Mouse (Mus musculus) forebrain, embryonic 14.5 days (tissue): ENCODE measurements around the gene Fxn. TPM values are rescaled to one million over a fixed set of nuclear protein-coding genes. Genes with fewer than 3 reads are reported as not detected.
A peak's percentile ranks its signal among the peaks of the same experiment; 100 is the strongest.
"Not testable (repeated sequence)": the region's sequence is repeated elsewhere in the genome, so short reads cannot be mapped to it uniquely, and the experiment has no call there.

Source experiments
- ATAC-seq: fragments of 200-750 bp; cut with Nextera tagmentation; 2 replicates; pipeline ENCODE4 v1.8.0; 2017; ENCODE audit warnings: mild to moderate bottlenecking, moderate library complexity
- DNase-seq: peaks from one replicate; pipeline ENCODE4 v3.0.0-alpha.2; 2015; ENCODE audit warnings: low spot score
- H3K27ac ChIP-seq: fragments of 300-500 bp; sonication (generic); 2 replicates; pipeline ENCODE4 v1.5.1; 2014; ENCODE audit warnings: low read depth, mild to moderate bottlenecking, control low read depth, low read length, moderate library complexity
- H3K27me3 ChIP-seq: fragments of 300-500 bp; sonication (generic); replicated peaks from 2 replicates; pipeline ENCODE4 v1.6.1; 2014; ENCODE audit warnings: low read length, control low read depth, mixed read lengths; ENCODE audit not compliant: control insufficient read depth, insufficient read depth
- H3K36me3 ChIP-seq: fragments of 300-500 bp; sonication (generic); 2 replicates; pipeline ENCODE4 v1.6.1; 2014; ENCODE audit warnings: low read length, control low read depth; ENCODE audit not compliant: control insufficient read depth, insufficient read depth
- H3K4me1 ChIP-seq: fragments of 300-500 bp; sonication (generic); 2 replicates; pipeline ENCODE4 v1.6.1; 2014; ENCODE audit warnings: antibody characterized with exemption, low read length, control low read depth; ENCODE audit not compliant: control insufficient read depth, insufficient read depth
- H3K4me2 ChIP-seq: fragments of 300-500 bp; sonication (generic); 2 replicates; pipeline ENCODE4 v1.6.1; 2014; ENCODE audit warnings: mild to moderate bottlenecking, control low read depth, low read length
- H3K4me3 ChIP-seq: fragments of 300-500 bp; sonication (generic); 2 replicates; pipeline ENCODE4 v1.5.1; 2014; ENCODE audit warnings: low read depth, low read length, control low read depth
- H3K9ac ChIP-seq: fragments of 300-500 bp; sonication (generic); 2 replicates; pipeline ENCODE4 v1.6.1; 2014; ENCODE audit warnings: mild to moderate bottlenecking, low read length, control low read depth, moderate library complexity
- H3K9me3 ChIP-seq: fragments of 300-500 bp; sonication (generic); replicated peaks from 2 replicates; pipeline ENCODE4 v1.6.1; 2016; ENCODE audit warnings: low read length, control low read depth, mixed read lengths; ENCODE audit not compliant: control insufficient read depth
- WGBS: fragments of 180-500 bp; shearing (Covaris S2); extraction: QIAGEN DNeasy Blood & Tissue Kit; methylation state at CpG from one replicate; pipeline ENCODE4 v1.1.7; 2014; 5-methylcytosine and 5-hydroxymethylcytosine counted together
- polyA plus RNA-seq: library from polyadenylated mRNA; unstranded; fragments of >200 nt; fragmentation: Nextera tagmentation; extraction: Ambion mirVana; gene quantifications from 2 replicates; pipeline ENCODE4 v1.2.1, GENCODE M21; 2014

Gene Fxn
- polyA plus RNA-seq, 1 experiment from 2014 or later = 47.9 TPM

GRCm38 (mm10) chr19:24241271-24241670 lies 39.1 kb downstream of the Fxn start:
- Histone ChIP-seq H3K4me1 (no peaks in the 10 kb centered on the region), H3K27me3 (no peaks in the 10 kb centered on the region), H3K27ac (no peak overlapping the region), H3K9ac (no peak overlapping the region), H3K9me3 (no peaks in the 10 kb centered on the region), H3K4me3 (no peak overlapping the region), H3K4me2 (no peak overlapping the region), H3K36me3 (no peaks in the 10 kb centered on the region)
- WGBS = 88% methylated on average over 8 of the region's 8 CpGs
- no peak for ATAC-seq
- no peak for DNase-seq

- 84% methylated on average over 4 of the region's 4 CpGs for WGBS
These were observed 42.4 kb downstream of the Fxn start for GRCm38 (mm10) chr19:24238011-24238410.

GRCm38 (mm10) chr19:24232356-24232755 lies 48.0 kb downstream of the Fxn start:
- H3K27me3 ChIP-seq, H3K4me3 ChIP-seq, ATAC-seq, H3K9me3 ChIP-seq, H3K27ac ChIP-seq, DNase-seq, H3K9ac ChIP-seq, H3K4me2 ChIP-seq, H3K36me3 ChIP-seq, H3K4me1 ChIP-seq: not testable (repeated sequence)
- WGBS = 94% methylated on average over 1 of the region's 1 CpGs

More at GRCm38 (mm10) chr19:24238011-24238410, 42.4 kb downstream of the Fxn start:
- Histone ChIP-seq H3K9me3 (no peaks in the 10 kb centered on the region), H3K4me2 (no peak overlapping the region), H3K27ac (no peak overlapping the region), H3K9ac (no peak overlapping the region), H3K4me1 (no peaks in the 10 kb centered on the region), H3K27me3 (no peaks in the 10 kb centered on the region), H3K36me3 (no peaks in the 10 kb centered on the region), H3K4me3 (no peak overlapping the region)
- ATAC-seq = no peak
- no peak for DNase-seq

- H3K27me3 ChIP-seq = peaks cover 10% of the 10 kb centered on the region; the same call in 1 of the 2 replicates
- ATAC-seq (no peak), DNase-seq (peak; percentile 28)
- H3K36me3 ChIP-seq = no peaks in the 10 kb centered on the region
- peak overlapping the region; percentile 37 for H3K4me3 ChIP-seq
- peak overlapping the region; percentile 72 for H3K4me2 ChIP-seq
- WGBS = 1% methylated on average over 17 of the region's 17 CpGs
- H3K9ac ChIP-seq = no peak overlapping the region
- H3K4me1 ChIP-seq = peaks cover 11% of the 10 kb centered on the region; the same call in 1 of the 2 replicates
- no peak overlapping the region for H3K27ac ChIP-seq
- H3K9me3 ChIP-seq = no peaks in the 10 kb centered on the region
These were observed 55.1 kb downstream of the Fxn start for GRCm38 (mm10) chr19:24225305-24225696.

DNA sequence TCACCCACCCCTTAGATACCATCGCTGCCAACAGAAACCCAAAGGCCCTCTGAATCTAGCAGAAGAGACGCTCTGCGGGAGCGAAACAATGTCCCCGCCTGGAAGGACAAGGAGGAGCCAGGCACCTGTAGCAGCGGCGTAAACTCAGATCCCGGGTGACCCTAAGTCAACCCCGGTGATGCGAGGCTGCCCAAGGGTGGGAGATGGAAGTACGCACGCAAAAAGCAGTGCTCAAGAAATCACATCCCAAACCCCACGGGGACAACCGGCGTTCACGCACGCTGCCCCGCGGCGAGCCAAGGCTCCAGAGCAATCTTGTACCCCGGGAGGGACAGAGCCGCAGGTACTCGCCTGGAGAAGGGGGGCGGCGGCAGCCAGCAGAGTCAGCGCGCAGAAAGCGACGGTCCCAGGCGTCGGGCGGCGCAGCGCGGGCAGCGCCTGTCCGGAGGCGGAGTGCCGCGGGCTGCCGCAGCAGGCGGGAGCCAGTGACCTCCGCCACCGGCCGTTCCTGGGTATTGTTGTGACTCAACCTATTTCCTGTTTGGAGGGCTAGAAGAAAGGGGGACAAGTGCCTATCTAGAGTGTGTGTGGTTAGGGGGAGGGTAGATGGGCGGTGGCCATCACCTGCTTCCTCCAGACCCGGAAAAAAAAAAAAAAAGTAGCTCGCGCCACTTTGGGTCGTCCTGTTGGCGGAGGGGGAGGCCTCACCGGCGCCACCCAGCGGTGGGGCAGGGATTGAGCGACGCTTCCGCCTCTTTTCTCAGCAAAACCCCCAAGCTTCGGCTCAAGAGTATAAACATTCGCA lies 55.7 kb downstream of the Fxn start, which contains the start of gene Tjp2:
Gene Tjp2, minus strand, starts transcription at position 531 of the 805 bp plus-strand sequence.
- WGBS = under 1% methylated on average over 59 of the region's 59 CpGs
- ATAC-seq = peak; percentile 56
- peaks cover 11% of the 10 kb centered on the region; the same call in 1 of the 2 replicates for H3K4me1 ChIP-seq

GRCm38 (mm10) chr19:24223851-24224251 lies 56.6 kb downstream of the Fxn start:
- DNase-seq (peak; percentile 44), ATAC-seq (no peak)
- Histone ChIP-seq H3K4me3 (peak overlapping the region; percentile 37), H3K4me1 (peaks cover 11% of the 10 kb centered on the region; the same call in 1 of the 2 replicates), H3K4me2 (peak overlapping the region; percentile 72), H3K9ac (no peak overlapping the region), H3K27me3 (peaks cover 10% of the 10 kb centered on the region; the same call in 1 of the 2 replicates), H3K9me3 (no peaks in the 10 kb centered on the region), H3K36me3 (no peaks in the 10 kb centered on the region), H3K27ac (no peak overlapping the region)
- 19% methylated on average over 11 of the region's 11 CpGs for WGBS

More for the DNA sequence above, 55.7 kb downstream of the Fxn start, which contains the start of gene Tjp2:
- Histone ChIP-seq H3K36me3 (no peaks in the 10 kb centered on the region), H3K9me3 (no peaks in the 10 kb centered on the region), H3K27ac (no peak within 1 kb of the TSS), H3K27me3 (peaks cover 10% of the 10 kb centered on the region; the same call in 1 of the 2 replicates), H3K4me3 (peak within 1 kb of the TSS; percentile 37), H3K4me2 (peak within 1 kb of the TSS; percentile 72), H3K9ac (peak within 1 kb of the TSS; percentile 51)
- DNase-seq = peak; percentile 41

- DNase-seq (no peak), ATAC-seq (no peak)
- H3K9me3 ChIP-seq = no peaks in the 10 kb centered on the region
- H3K4me1 ChIP-seq = peaks cover 13% of the 10 kb centered on the region; the same call in 1 of the 2 replicates
- H3K4me2 ChIP-seq = no peak overlapping the region
- no peaks in the 10 kb centered on the region for H3K36me3 ChIP-seq
- H3K9ac ChIP-seq = no peak overlapping the region
- peaks cover 10% of the 10 kb centered on the region; the same call in 1 of the 2 replicates for H3K27me3 ChIP-seq
- 82% methylated on average over 4 of the region's 4 CpGs for WGBS
- no peak overlapping the region for H3K27ac ChIP-seq
- H3K4me3 ChIP-seq = no peak overlapping the region
These were observed 59.0 kb downstream of the Fxn start for GRCm38 (mm10) chr19:24221455-24221854.

GRCm38 (mm10) chr19:24220795-24221445 lies 59.5 kb downstream of the Fxn start:
- 9% methylated on average over 14 of the region's 14 CpGs for WGBS
- no peak for ATAC-seq

More at GRCm38 (mm10) chr19:24220795-24221445, 59.5 kb downstream of the Fxn start:
- no peaks in the 10 kb centered on the region for H3K9me3 ChIP-seq
- no peak overlapping the region for H3K27ac ChIP-seq
- H3K9ac ChIP-seq = no peak overlapping the region
- DNase-seq = peak; percentile 27
- H3K27me3 ChIP-seq = peaks cover 8% of the 10 kb centered on the region; the same call in 1 of the 2 replicates
- no peak overlapping the region for H3K4me3 ChIP-seq
- no peaks in the 10 kb centered on the region for H3K36me3 ChIP-seq
- H3K4me2 ChIP-seq = no peak overlapping the region
- peaks cover 13% of the 10 kb centered on the region; the same call in 1 of the 2 replicates for H3K4me1 ChIP-seq
